Mouse (Mus musculus) limb, embryonic 11.5 days (tissue): Measurements from ENCODE around the gene Ttll3. TPM values are rescaled to one million over a fixed set of nuclear protein-coding genes. Genes with fewer than 3 reads are reported as not detected.

Source experiments
- ATAC-seq: fragments of 200-750 bp; cut with Nextera tagmentation; 2 replicates; pipeline ENCODE4 v1.8.0; 2017; ENCODE audit warnings: low read depth; ENCODE audit not compliant: insufficient number of reproducible peaks, low FRiP score, low TSS enrichment
- DNase-seq: peaks from one replicate; pipeline ENCODE4 v3.0.0-alpha.2; 2015; ENCODE audit warnings: low spot score
- H3K27ac ChIP-seq: fragments of 300-500 bp; sonication (generic); replicated peaks from 2 replicates; pipeline ENCODE4 v1.5.1; 2014; ENCODE audit warnings: low read depth, mild to moderate bottlenecking, low read length
- H3K27me3 ChIP-seq: fragments of 300-500 bp; sonication (generic); 2 replicates; pipeline ENCODE4 v1.6.1; 2014; ENCODE audit warnings: mild to moderate bottlenecking, low read length, mixed read lengths; ENCODE audit not compliant: control insufficient read depth, insufficient read depth
- H3K36me3 ChIP-seq: fragments of 300-500 bp; sonication (generic); 2 replicates; pipeline ENCODE4 v1.6.1; 2014; ENCODE audit warnings: mild to moderate bottlenecking, low read length, moderate library complexity, mixed read lengths; ENCODE audit not compliant: control insufficient read depth, insufficient read depth
- H3K4me1 ChIP-seq: fragments of 300-500 bp; sonication (generic); 2 replicates; pipeline ENCODE4 v1.6.1; 2014; ENCODE audit warnings: low read length, mixed read lengths; ENCODE audit not compliant: control insufficient read depth, insufficient read depth
- H3K4me2 ChIP-seq: fragments of 300-500 bp; sonication (generic); 2 replicates; pipeline ENCODE4 v1.6.1; 2014; ENCODE audit warnings: low read depth, mild to moderate bottlenecking, moderate library complexity; ENCODE audit not compliant: severe bottlenecking
- H3K4me3 ChIP-seq: fragments of 300-500 bp; sonication (generic); 2 replicates; pipeline ENCODE4 v1.5.1; 2014; ENCODE audit warnings: low read depth, low read length
- H3K9ac ChIP-seq: fragments of 300-500 bp; sonication (generic); 2 replicates; pipeline ENCODE4 v1.6.1; 2014; ENCODE audit warnings: mild to moderate bottlenecking, low read length
- H3K9me3 ChIP-seq: fragments of 300-500 bp; sonication (generic); 2 replicates; pipeline ENCODE4 v1.6.1; 2016; ENCODE audit warnings: low read length; ENCODE audit not compliant: control insufficient read depth
- WGBS: fragments of 180-500 bp; shearing (Covaris S2); extraction: QIAGEN DNeasy Blood & Tissue Kit; methylation state at CpG from one replicate; pipeline ENCODE4 v1.1.7; 2014; 5-methylcytosine and 5-hydroxymethylcytosine counted together
- polyA plus RNA-seq: library from polyadenylated mRNA; unstranded; fragments of >200 nt; fragmentation: Nextera tagmentation; extraction: Ambion mirVana; gene quantifications from 2 replicates; pipeline ENCODE4 v1.2.1, GENCODE M21; 2014

The Ttll3 gene
- polyA plus RNA-seq, 1 experiment from 2014 or later: 2.1 TPM

DNA sequence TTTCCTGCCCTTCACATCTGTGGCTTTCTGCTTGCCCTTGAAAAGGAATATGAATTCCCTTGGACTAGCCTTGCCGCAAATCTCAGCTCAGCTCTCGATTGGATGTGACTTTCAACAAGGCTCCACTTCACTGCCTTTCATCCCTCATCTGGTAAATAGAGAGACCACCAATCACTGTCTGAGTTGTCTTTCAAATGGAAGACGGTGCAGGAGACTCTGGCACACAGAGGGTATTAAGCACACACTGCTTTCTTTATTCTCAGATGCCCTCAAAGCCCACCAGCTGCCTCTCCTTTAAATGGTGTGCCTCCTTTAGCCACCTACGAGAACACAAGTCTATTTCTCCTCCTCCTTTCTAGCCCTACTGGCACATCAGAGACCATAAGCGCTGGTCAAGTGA, 20.5 kb upstream of the Ttll3 start:
- Histone ChIP-seq H3K36me3 (peaks cover 9% of the 10 kb centered on the region), H3K9ac (no peak overlapping the region), H3K4me1 (no peaks in the 10 kb centered on the region), H3K4me2 (no peak overlapping the region), H3K4me3 (no peak overlapping the region), H3K27ac (no peak overlapping the region), H3K9me3 (no peaks in the 10 kb centered on the region), H3K27me3 (no peaks in the 10 kb centered on the region)
- DNase-seq (no peak), ATAC-seq (no peak)
- WGBS: 90% methylated on average over 5 of the region's 5 CpGs

DNA sequence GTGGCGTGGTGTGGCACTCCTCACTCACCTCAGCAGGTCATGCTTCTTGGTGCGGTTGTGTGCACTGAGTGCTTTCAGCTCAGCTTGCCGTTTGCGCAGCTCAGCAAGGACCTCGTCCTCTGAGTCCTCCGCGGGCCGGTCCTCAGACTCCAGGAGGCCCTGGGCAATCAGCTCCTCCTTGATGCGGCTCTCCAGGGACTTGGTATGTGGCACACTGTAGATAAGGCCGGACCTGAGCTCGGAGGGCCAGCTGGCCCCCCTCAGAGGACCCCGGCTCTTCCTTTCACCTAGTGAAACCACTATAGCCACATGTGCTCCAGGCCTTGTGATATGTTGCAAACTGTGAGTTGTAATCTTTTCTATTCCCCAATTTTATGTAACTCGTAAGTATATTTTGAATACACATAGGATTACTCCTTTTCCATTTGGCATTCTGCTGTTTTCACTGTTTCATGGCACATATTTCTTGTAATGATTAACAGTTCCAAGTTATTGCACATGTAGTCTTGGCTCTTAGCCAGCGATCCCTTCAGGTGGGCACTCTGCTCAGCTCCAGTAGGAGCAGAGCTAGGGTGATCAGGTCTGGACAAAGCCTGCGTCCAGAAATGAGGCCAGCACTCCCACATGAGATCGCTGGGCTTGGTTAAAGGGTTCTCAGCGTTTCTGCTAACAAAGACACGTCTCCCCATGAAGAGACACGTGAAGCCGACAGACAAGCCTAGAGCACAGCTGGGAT, 18.7 kb upstream of the Ttll3 start:
- Histone ChIP-seq H3K4me3 (no peak overlapping the region), H3K9ac (no peak overlapping the region), H3K9me3 (no peaks in the 10 kb centered on the region), H3K36me3 (peaks cover 12% of the 10 kb centered on the region), H3K4me1 (no peaks in the 10 kb centered on the region), H3K4me2 (no peak overlapping the region), H3K27ac (no peak overlapping the region), H3K27me3 (no peaks in the 10 kb centered on the region)
- DNase-seq (no peak), ATAC-seq (no peak)
- 91% methylated on average over 20 of the region's 20 CpGs for WGBS

DNA sequence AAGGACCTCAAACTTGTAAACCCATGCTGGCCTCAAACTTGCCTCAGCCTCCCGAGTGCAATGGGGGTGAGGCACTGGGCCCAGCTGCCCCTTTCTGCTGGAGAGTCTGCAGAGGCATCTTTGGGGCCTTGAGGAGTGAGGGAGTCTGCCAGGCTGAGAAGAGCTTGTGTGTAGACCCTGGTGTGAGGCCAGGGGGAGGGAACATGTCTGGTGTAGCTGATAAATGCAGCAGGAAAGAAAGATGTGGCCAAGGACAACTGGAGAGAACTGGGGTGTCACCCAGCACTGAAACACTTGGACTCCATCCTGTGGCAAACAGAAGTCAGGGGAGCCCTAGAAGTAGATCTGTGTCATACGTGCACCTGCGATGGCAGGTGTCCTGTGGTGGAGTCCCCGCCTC, 15.6 kb upstream of the Ttll3 start:
- no peak overlapping the region for H3K27ac ChIP-seq
- H3K9ac ChIP-seq: no peak overlapping the region
- H3K27me3 ChIP-seq: no peaks in the 10 kb centered on the region
- no peaks in the 10 kb centered on the region for H3K4me1 ChIP-seq
- ATAC-seq (no peak), DNase-seq (no peak)
- WGBS: 91% methylated on average over 4 of the region's 4 CpGs
- H3K36me3 ChIP-seq: peaks cover 15% of the 10 kb centered on the region
- no peaks in the 10 kb centered on the region for H3K9me3 ChIP-seq
- H3K4me3 ChIP-seq: no peak overlapping the region
- no peak overlapping the region for H3K4me2 ChIP-seq

DNA sequence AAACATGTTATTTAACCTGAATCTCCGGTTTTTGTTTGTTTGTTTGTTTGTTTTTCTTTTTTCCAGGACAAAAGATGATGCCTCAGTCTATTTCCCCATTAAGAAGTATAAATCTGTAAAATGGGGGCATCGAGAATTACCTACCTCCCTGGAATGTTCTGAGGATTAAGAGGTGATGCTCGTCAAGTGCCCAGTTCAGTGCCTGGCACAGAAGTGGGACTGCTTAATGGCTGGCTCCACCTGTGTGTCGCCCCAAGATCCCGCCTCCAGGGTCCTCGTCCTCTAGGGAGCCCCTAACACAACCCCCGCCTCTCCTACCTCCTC, 11.9 kb upstream of the Ttll3 start:
- peaks cover 8% of the 10 kb centered on the region; the same call in 1 of the 2 replicates for H3K4me1 ChIP-seq
- WGBS: 11% methylated on average over 7 of the region's 7 CpGs
- peaks cover 19% of the 10 kb centered on the region; the same call in 1 of the 2 replicates for H3K36me3 ChIP-seq
- H3K27ac ChIP-seq: peak overlapping the region; percentile 80
- peak overlapping the region; percentile 96 for H3K4me2 ChIP-seq
- ATAC-seq: no peak
- peak overlapping the region; percentile 87 for H3K9ac ChIP-seq
- H3K9me3 ChIP-seq: no peaks in the 10 kb centered on the region; the same call in 1 of the 2 replicates
- peak overlapping the region; percentile 100 for H3K4me3 ChIP-seq
- H3K27me3 ChIP-seq: no peaks in the 10 kb centered on the region
- no peak for DNase-seq

DNA sequence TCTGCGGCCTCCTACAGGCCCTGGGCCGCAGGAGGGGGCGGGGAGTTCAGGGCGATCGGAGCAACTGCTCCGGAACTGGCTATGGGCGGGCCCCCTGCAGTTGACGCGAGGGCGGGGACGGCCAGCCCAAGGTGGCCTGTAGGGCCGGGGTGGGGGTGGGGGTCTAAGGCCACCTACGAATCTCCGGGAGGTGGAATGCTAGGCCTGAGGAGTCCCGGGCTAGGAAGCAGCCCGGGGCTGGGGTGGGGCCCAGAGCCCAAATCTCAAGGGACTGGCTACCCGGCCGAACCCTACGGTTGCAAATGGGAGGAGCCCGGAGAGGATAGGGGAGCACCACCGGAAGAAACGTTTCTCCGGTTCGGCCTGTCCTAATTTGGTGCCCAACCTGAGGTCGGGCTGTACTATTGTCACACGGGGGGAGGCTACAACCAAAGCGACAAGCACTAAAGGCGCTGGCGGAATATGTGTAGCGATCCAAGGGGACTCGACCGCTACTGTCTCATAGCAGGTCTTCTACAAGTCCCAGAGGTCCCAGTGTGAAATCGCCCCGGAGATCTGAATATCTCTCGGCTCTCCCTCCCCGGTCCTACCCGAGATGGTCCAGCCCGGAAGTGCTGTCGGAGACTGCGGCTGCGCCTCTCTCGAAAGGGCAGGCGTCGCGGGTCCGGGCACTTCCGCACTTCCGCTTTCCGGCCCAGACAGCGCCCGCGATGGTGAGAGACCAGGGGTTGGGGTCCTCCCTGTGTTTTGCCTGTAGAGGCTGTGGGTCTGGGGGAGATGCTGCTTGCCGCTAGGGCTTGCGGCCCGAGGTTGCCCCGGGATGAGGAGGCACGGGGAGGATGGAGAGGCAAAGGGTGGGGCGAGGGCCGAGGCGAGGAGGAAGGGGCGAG, 11.3 kb upstream of the Ttll3 start, which contains the start of the genes Tada3 and Arpc4:
Gene Tada3 (minus strand): TSS at position 388 of the 890 bp plus-strand sequence.
Gene Arpc4 (plus strand): TSS at position 620 of the 890 bp plus-strand sequence.
- H3K27ac ChIP-seq: peak within 1 kb of the TSS; percentile 80
- H3K4me3 ChIP-seq: peak within 1 kb of the TSS; percentile 100
- under 1% methylated on average over 61 of the region's 61 CpGs for WGBS
- peaks cover 18% of the 10 kb centered on the region; the same call in 1 of the 2 replicates for H3K36me3 ChIP-seq
- no peaks in the 10 kb centered on the region for H3K27me3 ChIP-seq
- no peaks in the 10 kb centered on the region; the same call in 1 of the 2 replicates for H3K9me3 ChIP-seq
- ATAC-seq (peak; percentile 97), DNase-seq (peak; percentile 95)
- peak within 1 kb of the TSS; percentile 96 for H3K4me2 ChIP-seq
- H3K9ac ChIP-seq: peak within 1 kb of the TSS; percentile 87
- H3K4me1 ChIP-seq: peaks cover 8% of the 10 kb centered on the region; the same call in 1 of the 2 replicates

DNA sequence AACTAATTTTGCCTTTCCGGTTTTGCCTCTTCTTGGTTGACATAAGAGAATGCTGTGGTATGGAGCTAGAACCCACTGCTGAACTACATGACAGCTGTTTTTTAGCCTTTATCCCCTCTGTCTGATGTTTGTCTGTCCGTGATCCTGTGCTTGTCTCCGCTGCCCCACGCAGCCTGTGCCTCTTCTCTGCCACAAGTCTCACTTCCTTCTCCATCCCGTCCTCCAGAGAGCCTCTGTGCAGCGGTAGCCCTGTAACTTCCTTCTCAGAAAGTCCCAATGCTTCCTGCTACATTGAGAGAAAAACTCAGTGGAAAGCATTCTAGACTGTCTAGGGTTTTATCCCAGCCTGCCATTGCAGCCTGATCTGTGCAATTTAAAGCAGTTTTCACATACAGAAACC, 9.8 kb upstream of the Ttll3 start:
- Histone ChIP-seq H3K36me3 (peaks cover 23% of the 10 kb centered on the region), H3K4me1 (peaks cover 8% of the 10 kb centered on the region; the same call in 1 of the 2 replicates), H3K9me3 (no peaks in the 10 kb centered on the region; the same call in 1 of the 2 replicates), H3K27me3 (no peaks in the 10 kb centered on the region), H3K27ac (no peak overlapping the region), H3K9ac (no peak overlapping the region), H3K4me2 (peak overlapping the region; percentile 96; the same call in 1 of the 2 replicates), H3K4me3 (peak overlapping the region; percentile 100)
- 88% methylated on average over 6 of the region's 6 CpGs for WGBS
- ATAC-seq (no peak), DNase-seq (no peak)

DNA sequence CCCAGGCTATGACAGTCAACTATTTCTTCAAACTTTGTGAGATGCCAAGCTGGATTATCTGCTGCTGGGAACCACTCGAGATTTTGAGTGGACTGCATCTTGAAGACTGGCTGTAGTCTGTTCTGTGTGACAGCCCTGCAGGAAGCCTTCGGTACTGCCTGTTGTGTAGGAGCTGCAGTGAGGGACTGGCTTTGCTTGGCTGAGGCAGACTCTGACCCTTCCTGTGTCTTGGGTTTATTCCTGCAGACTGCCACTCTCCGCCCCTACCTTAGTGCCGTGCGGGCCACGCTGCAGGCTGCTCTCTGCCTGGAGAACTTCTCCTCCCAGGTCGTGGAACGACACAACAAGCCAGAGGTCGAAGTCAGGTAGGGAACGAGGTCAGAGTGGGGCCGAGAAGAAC, 8.6 kb upstream of the Ttll3 start:
- DNase-seq (no peak), ATAC-seq (no peak)
- H3K4me1 ChIP-seq: peaks cover 8% of the 10 kb centered on the region; the same call in 1 of the 2 replicates

DNA sequence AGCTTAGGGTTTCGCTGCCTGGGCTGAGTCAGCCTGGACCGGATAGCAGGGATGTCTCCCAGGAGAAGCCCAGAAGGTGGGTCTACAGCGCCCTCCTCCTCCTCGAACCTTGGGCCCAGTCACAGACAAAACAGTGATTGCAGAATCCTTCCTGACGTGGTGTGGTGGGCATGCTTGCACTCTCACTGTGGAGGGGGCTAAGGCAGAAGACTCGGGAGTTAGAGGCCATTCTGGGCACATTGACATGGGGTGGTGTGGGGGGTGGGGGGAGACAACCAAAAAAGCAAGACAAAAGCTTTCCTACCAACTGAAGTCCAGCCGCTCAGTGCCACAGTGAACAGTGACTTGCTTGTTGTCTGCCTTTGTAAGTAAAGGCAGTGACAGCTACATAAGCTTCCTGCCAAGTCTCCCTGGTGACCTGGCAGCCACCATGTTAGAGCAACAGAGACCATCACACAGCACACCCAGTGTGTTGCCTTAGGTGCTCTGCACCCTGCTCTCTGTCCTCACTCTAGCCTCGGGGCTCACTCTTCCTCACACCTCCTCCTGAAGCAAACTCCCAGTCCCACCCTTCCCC, 4.6 kb upstream of the Ttll3 start:
- Histone ChIP-seq H3K27ac (no peak overlapping the region), H3K4me2 (no peak overlapping the region), H3K9me3 (no peaks in the 10 kb centered on the region; the same call in 1 of the 2 replicates), H3K4me1 (no peaks in the 10 kb centered on the region), H3K36me3 (peaks cover 42% of the 10 kb centered on the region), H3K4me3 (no peak overlapping the region), H3K9ac (no peak overlapping the region), H3K27me3 (no peaks in the 10 kb centered on the region)
- no peak for ATAC-seq
- 90% methylated on average over 8 of the region's 8 CpGs for WGBS
- DNase-seq: no peak

More for the DNA sequence above, 8.6 kb upstream of the Ttll3 start:
- no peaks in the 10 kb centered on the region for H3K27me3 ChIP-seq
- no peaks in the 10 kb centered on the region; the same call in 1 of the 2 replicates for H3K9me3 ChIP-seq
- WGBS: 93% methylated on average over 11 of the region's 11 CpGs
- H3K27ac ChIP-seq: no peak overlapping the region
- no peak overlapping the region for H3K9ac ChIP-seq
- H3K4me2 ChIP-seq: no peak overlapping the region
- H3K36me3 ChIP-seq: peaks cover 30% of the 10 kb centered on the region
- H3K4me3 ChIP-seq: no peak overlapping the region
